Mouse (Mus musculus): ENCODE measurements around the gene Hspa1l. TPM values are rescaled to one million over a fixed set of nuclear protein-coding genes. Genes with fewer than 3 reads are reported as not detected.
A peak's percentile ranks its signal among the peaks of the same experiment; 100 is the strongest.
"Not testable (repeated sequence)": the region's sequence is repeated elsewhere in the genome, so short reads cannot be mapped to it uniquely, and the experiment has no call there.

The Hspa1l gene
- polyA plus RNA-seq, 1 experiment from 2014 or later = 1.1 TPM

- no peak for DNase-seq (ENCODE audit: low spot score)
- Histone ChIP-seq H3K4me1 (peaks cover 12% of the 10 kb centered on the region), H3K27ac (replicated peaks) (peak overlapping the region; percentile 98), H3K36me3 (replicated peaks) (peaks cover 26% of the 10 kb centered on the region), H3K27me3 (replicated peaks; ENCODE audit: low read depth, poor library complexity, severe bottlenecking) (peaks cover 35% of the 10 kb centered on the region), H3K4me3 (peak overlapping the region; percentile 82), H3K9me3 (no peaks in the 10 kb centered on the region)
- 86% methylated on average over 3 of the region's 3 CpGs for WGBS
Observed at GRCm38 (mm10) chr17:34953258-34953657, 19.2 kb upstream of the Hspa1l start.

- no peak overlapping the region for H3K27ac ChIP-seq (replicated peaks)
- peaks cover 12% of the 10 kb centered on the region for H3K4me1 ChIP-seq
- no peak for DNase-seq (ENCODE audit: low spot score)
- peaks cover 26% of the 10 kb centered on the region for H3K36me3 ChIP-seq (replicated peaks)
- no peak overlapping the region for H3K4me3 ChIP-seq
- H3K27me3 ChIP-seq (replicated peaks; ENCODE audit: low read depth, poor library complexity, severe bottlenecking) = peaks cover 35% of the 10 kb centered on the region
- 85% methylated on average over 4 of the region's 4 CpGs for WGBS
- no peaks in the 10 kb centered on the region for H3K9me3 ChIP-seq
Observed at GRCm38 (mm10) chr17:34953904-34954303, 18.6 kb upstream of the Hspa1l start.

- no peak for DNase-seq (ENCODE audit: low spot score)
- Histone ChIP-seq H3K4me3 (no peak overlapping the region), H3K27me3 (replicated peaks; ENCODE audit: low read depth, poor library complexity, severe bottlenecking) (peaks cover 35% of the 10 kb centered on the region), H3K4me1 (peaks cover 17% of the 10 kb centered on the region), H3K36me3 (replicated peaks) (peaks cover 19% of the 10 kb centered on the region), H3K27ac (replicated peaks) (no peak overlapping the region), H3K9me3 (no peaks in the 10 kb centered on the region)
- WGBS = 52% methylated on average over 4 of the region's 4 CpGs
Observed at GRCm38 (mm10) chr17:34954831-34955230, 17.7 kb upstream of the Hspa1l start.

- no peak overlapping the region for H3K27ac ChIP-seq (replicated peaks)
- H3K9me3 ChIP-seq = no peaks in the 10 kb centered on the region
- 83% methylated on average over 3 of the region's 3 CpGs for WGBS
- H3K27me3 ChIP-seq (replicated peaks; ENCODE audit: low read depth, poor library complexity, severe bottlenecking) = peaks cover 41% of the 10 kb centered on the region
- no peak for DNase-seq (ENCODE audit: low spot score)
- peaks cover 15% of the 10 kb centered on the region for H3K4me1 ChIP-seq
- no peak overlapping the region for H3K4me3 ChIP-seq
- peaks cover 9% of the 10 kb centered on the region for H3K36me3 ChIP-seq (replicated peaks)
Observed at GRCm38 (mm10) chr17:34955884-34956283, 16.6 kb upstream of the Hspa1l start.

- 40% methylated on average over 1 of the region's 1 CpGs for WGBS
- peaks cover 46% of the 10 kb centered on the region for H3K27me3 ChIP-seq (replicated peaks; ENCODE audit: low read depth, poor library complexity, severe bottlenecking)
Observed at GRCm38 (mm10) chr17:34956340-34956739, 16.2 kb upstream of the Hspa1l start.

GRCm38 (mm10) chr17:34957291-34957690 lies 15.2 kb upstream of the Hspa1l start:
- peaks cover 14% of the 10 kb centered on the region for H3K4me1 ChIP-seq
- not testable (repeated sequence) for H3K36me3 ChIP-seq (replicated peaks); H3K27ac ChIP-seq (replicated peaks); DNase-seq (ENCODE audit: low spot score); H3K9me3 ChIP-seq; H3K4me3 ChIP-seq
- 23% methylated on average over 38 of the region's 40 CpGs for WGBS
- H3K27me3 ChIP-seq (replicated peaks; ENCODE audit: low read depth, poor library complexity, severe bottlenecking) = peaks cover 55% of the 10 kb centered on the region

More at GRCm38 (mm10) chr17:34956340-34956739, 16.2 kb upstream of the Hspa1l start:
- Histone ChIP-seq H3K9me3 (no peaks in the 10 kb centered on the region), H3K36me3 (replicated peaks) (peaks cover 4% of the 10 kb centered on the region), H3K27ac (replicated peaks) (no peak overlapping the region), H3K4me3 (no peak overlapping the region), H3K4me1 (peaks cover 14% of the 10 kb centered on the region)
- no peak for DNase-seq (ENCODE audit: low spot score)

GRCm38 (mm10) chr17:34957966-34958365 lies 14.5 kb upstream of the Hspa1l start:
- not testable (repeated sequence) for DNase-seq (ENCODE audit: low spot score); H3K36me3 ChIP-seq (replicated peaks); H3K9me3 ChIP-seq; H3K4me3 ChIP-seq; H3K27ac ChIP-seq (replicated peaks)
- Histone ChIP-seq H3K27me3 (replicated peaks; ENCODE audit: low read depth, poor library complexity, severe bottlenecking) (peaks cover 62% of the 10 kb centered on the region), H3K4me1 (peaks cover 14% of the 10 kb centered on the region)
- 25% methylated on average over 35 of the region's 40 CpGs for WGBS

GRCm38 (mm10) chr17:34958734-34959129 lies 13.8 kb upstream of the Hspa1l start:
- H3K36me3 ChIP-seq (replicated peaks); DNase-seq (ENCODE audit: low spot score); H3K9me3 ChIP-seq; H3K27ac ChIP-seq (replicated peaks): not testable (repeated sequence)
- peak overlapping the region; percentile 68 for H3K4me3 ChIP-seq
- peaks cover 70% of the 10 kb centered on the region for H3K27me3 ChIP-seq (replicated peaks; ENCODE audit: low read depth, poor library complexity, severe bottlenecking)
- H3K4me1 ChIP-seq = peaks cover 14% of the 10 kb centered on the region
- WGBS = 2% methylated on average over 38 of the region's 47 CpGs

GRCm38 (mm10) chr17:34959130-34959778 lies 13.2 kb upstream of the Hspa1l start, which contains the start of gene Hspa1b:
TSS of gene Hspa1b (minus strand) at chr17:34959238.
- H3K4me3 ChIP-seq = peak within 1 kb of the TSS; percentile 68
- H3K27me3 ChIP-seq (replicated peaks; ENCODE audit: low read depth, poor library complexity, severe bottlenecking) = peaks cover 70% of the 10 kb centered on the region
- under 1% methylated on average over 32 of the region's 32 CpGs for WGBS
- H3K36me3 ChIP-seq (replicated peaks); H3K9me3 ChIP-seq: not testable (repeated sequence)
- peaks cover 16% of the 10 kb centered on the region for H3K4me1 ChIP-seq
- DNase-seq (ENCODE audit: low spot score) = peak; percentile 85
- H3K27ac ChIP-seq (replicated peaks) = peak within 1 kb of the TSS; percentile 90

GRCm38 (mm10) chr17:34959881-34960515 lies 12.5 kb upstream of the Hspa1l start:
- WGBS = 12% methylated on average over 12 of the region's 12 CpGs
- H3K36me3 ChIP-seq (replicated peaks) = no peaks in the 10 kb centered on the region
- peak overlapping the region; percentile 90 for H3K27ac ChIP-seq (replicated peaks)
- peak; percentile 51 for DNase-seq (ENCODE audit: low spot score)
- H3K4me1 ChIP-seq = peaks cover 20% of the 10 kb centered on the region
- H3K4me3 ChIP-seq = peak overlapping the region; percentile 68
- no peaks in the 10 kb centered on the region for H3K9me3 ChIP-seq
- H3K27me3 ChIP-seq (replicated peaks; ENCODE audit: low read depth, poor library complexity, severe bottlenecking) = peaks cover 63% of the 10 kb centered on the region

- Histone ChIP-seq H3K4me3 (no peak overlapping the region; the same call in 1 of the 2 replicates), H3K27ac (replicated peaks) (no peak overlapping the region), H3K27me3 (replicated peaks; ENCODE audit: low read depth, poor library complexity, severe bottlenecking) (peaks cover 61% of the 10 kb centered on the region), H3K9me3 (no peaks in the 10 kb centered on the region), H3K36me3 (replicated peaks) (no peaks in the 10 kb centered on the region), H3K4me1 (peaks cover 21% of the 10 kb centered on the region)
- no peak for DNase-seq (ENCODE audit: low spot score)
Observed at GRCm38 (mm10) chr17:34960702-34961493, 11.6 kb upstream of the Hspa1l start.

GRCm38 (mm10) chr17:34962125-34962524 lies 10.4 kb upstream of the Hspa1l start:
- Histone ChIP-seq H3K4me1 (peaks cover 21% of the 10 kb centered on the region), H3K27ac (replicated peaks) (no peak overlapping the region), H3K27me3 (replicated peaks; ENCODE audit: low read depth, poor library complexity, severe bottlenecking) (peaks cover 57% of the 10 kb centered on the region), H3K4me3 (0 out of 2 replicates have a peak overlapping the region, but pooled peaks have one; percentile 8), H3K9me3 (no peaks in the 10 kb centered on the region), H3K36me3 (replicated peaks) (no peaks in the 10 kb centered on the region)
- 34% methylated on average over 3 of the region's 3 CpGs for WGBS
- no peak for DNase-seq (ENCODE audit: low spot score)
